Mouse (Mus musculus): ENCODE data around the gene Tapt1. TPM values are rescaled to one million over a fixed set of nuclear protein-coding genes. Genes with fewer than 3 reads are reported as not detected.

The Tapt1 gene
- polyA plus RNA-seq, 1 experiment from 2014 or later, result 18.1 TPM

GRCm38 (mm10) chr5:44217041-44217684 is 9.3 kb downstream of the Tapt1 start:
- Histone ChIP-seq H3K4me2 (no peak overlapping the region), H3K9me3 (no peaks in the 10 kb centered on the region), H3K9ac (no peak overlapping the region), H3K27me3 (replicated peaks) (no peaks in the 10 kb centered on the region), H3K36me3 (peaks cover 19% of the 10 kb centered on the region; the same call in 1 of the 2 replicates), H3K27ac (replicated peaks) (no peak overlapping the region), H3K4me3 (no peak overlapping the region), H3K4me1 (peaks cover 2% of the 10 kb centered on the region)
- 76% methylated on average over 8 of the region's 8 CpGs for WGBS
- no peak for ATAC-seq (ENCODE audit: extremely low read depth, insufficient number of reproducible peaks, low FRiP score, low TSS enrichment)

GRCm38 (mm10) chr5:44215118-44215517 is 11.3 kb downstream of the Tapt1 start:
- H3K27me3 ChIP-seq (replicated peaks), result no peaks in the 10 kb centered on the region
- 0 out of 2 replicates have a peak, but pooled peaks cover 2% of the 10 kb centered on the region for H3K4me1 ChIP-seq
- no peak overlapping the region for H3K27ac ChIP-seq (replicated peaks)
- ATAC-seq (ENCODE audit: extremely low read depth, insufficient number of reproducible peaks, low FRiP score, low TSS enrichment), result no peak
- H3K4me2 ChIP-seq, result no peak overlapping the region
- peaks cover 24% of the 10 kb centered on the region for H3K36me3 ChIP-seq
- no peak overlapping the region for H3K4me3 ChIP-seq
- no peak overlapping the region for H3K9ac ChIP-seq
- H3K9me3 ChIP-seq, result no peaks in the 10 kb centered on the region

GRCm38 (mm10) chr5:44214025-44214424 is 12.4 kb downstream of the Tapt1 start:
- H3K36me3 ChIP-seq, result peaks cover 24% of the 10 kb centered on the region
- 0 out of 2 replicates have a peak, but pooled peaks cover 2% of the 10 kb centered on the region for H3K4me1 ChIP-seq
- ATAC-seq (ENCODE audit: extremely low read depth, insufficient number of reproducible peaks, low FRiP score, low TSS enrichment), result no peak
- H3K4me3 ChIP-seq, result no peak overlapping the region
- 77% methylated on average over 2 of the region's 2 CpGs for WGBS
- no peak overlapping the region for H3K27ac ChIP-seq (replicated peaks)
- H3K27me3 ChIP-seq (replicated peaks), result no peaks in the 10 kb centered on the region
- H3K9me3 ChIP-seq, result no peaks in the 10 kb centered on the region
- H3K9ac ChIP-seq, result no peak overlapping the region
- no peak overlapping the region for H3K4me2 ChIP-seq

GRCm38 (mm10) chr5:44213391-44213790 is 13.0 kb downstream of the Tapt1 start:
- no peak for ATAC-seq (ENCODE audit: extremely low read depth, insufficient number of reproducible peaks, low FRiP score, low TSS enrichment)
- Histone ChIP-seq H3K4me2 (no peak overlapping the region), H3K4me1 (no peaks in the 10 kb centered on the region), H3K4me3 (no peak overlapping the region), H3K36me3 (peaks cover 24% of the 10 kb centered on the region), H3K27ac (replicated peaks) (no peak overlapping the region), H3K9ac (no peak overlapping the region), H3K9me3 (no peaks in the 10 kb centered on the region), H3K27me3 (replicated peaks) (no peaks in the 10 kb centered on the region)
- 91% methylated on average over 5 of the region's 5 CpGs for WGBS

- ATAC-seq (ENCODE audit: extremely low read depth, insufficient number of reproducible peaks, low FRiP score, low TSS enrichment), result no peak
- H3K36me3 ChIP-seq, result peaks cover 19% of the 10 kb centered on the region
- H3K4me1 ChIP-seq, result no peaks in the 10 kb centered on the region
- H3K4me2 ChIP-seq, result no peak overlapping the region
- H3K27ac ChIP-seq (replicated peaks), result no peak overlapping the region
- H3K27me3 ChIP-seq (replicated peaks), result no peaks in the 10 kb centered on the region
- 85% methylated on average over 6 of the region's 6 CpGs for WGBS
- no peak overlapping the region for H3K9ac ChIP-seq
- no peaks in the 10 kb centered on the region for H3K9me3 ChIP-seq
- H3K4me3 ChIP-seq, result no peak overlapping the region
Measured at GRCm38 (mm10) chr5:44211818-44212465, 14.5 kb downstream of the Tapt1 start.

- Histone ChIP-seq H3K4me1 (no peaks in the 10 kb centered on the region), H3K9ac (no peak overlapping the region), H3K27ac (replicated peaks) (no peak overlapping the region), H3K4me3 (no peak overlapping the region), H3K36me3 (peaks cover 16% of the 10 kb centered on the region), H3K9me3 (no peaks in the 10 kb centered on the region), H3K4me2 (no peak overlapping the region), H3K27me3 (replicated peaks) (no peaks in the 10 kb centered on the region)
- WGBS, result 80% methylated on average over 4 of the region's 4 CpGs
- no peak for ATAC-seq (ENCODE audit: extremely low read depth, insufficient number of reproducible peaks, low FRiP score, low TSS enrichment)
Measured at GRCm38 (mm10) chr5:44207286-44207685, 19.1 kb downstream of the Tapt1 start.

- H3K27me3 ChIP-seq (replicated peaks), result no peaks in the 10 kb centered on the region
- peaks cover 16% of the 10 kb centered on the region for H3K36me3 ChIP-seq
- 73% methylated on average over 5 of the region's 5 CpGs for WGBS
- no peak for ATAC-seq (ENCODE audit: extremely low read depth, insufficient number of reproducible peaks, low FRiP score, low TSS enrichment)
- H3K9me3 ChIP-seq, result no peaks in the 10 kb centered on the region
- no peak overlapping the region for H3K4me2 ChIP-seq
- H3K4me3 ChIP-seq, result no peak overlapping the region
- no peak overlapping the region for H3K27ac ChIP-seq (replicated peaks)
- H3K4me1 ChIP-seq, result no peaks in the 10 kb centered on the region
- H3K9ac ChIP-seq, result no peak overlapping the region
Measured at GRCm38 (mm10) chr5:44206651-44207050, 19.8 kb downstream of the Tapt1 start.

- H3K27ac ChIP-seq (replicated peaks), result no peak overlapping the region
- H3K4me2 ChIP-seq, result no peak overlapping the region
- H3K27me3 ChIP-seq (replicated peaks), result no peaks in the 10 kb centered on the region
- no peaks in the 10 kb centered on the region for H3K4me1 ChIP-seq
- 60% methylated on average over 1 of the region's 1 CpGs for WGBS
- H3K4me3 ChIP-seq, result no peak overlapping the region
- no peak overlapping the region for H3K9ac ChIP-seq
- peaks cover 22% of the 10 kb centered on the region for H3K36me3 ChIP-seq
- H3K9me3 ChIP-seq, result no peaks in the 10 kb centered on the region
- no peak for ATAC-seq (ENCODE audit: extremely low read depth, insufficient number of reproducible peaks, low FRiP score, low TSS enrichment)
Measured at GRCm38 (mm10) chr5:44203410-44203809, 23.0 kb downstream of the Tapt1 start.

GRCm38 (mm10) chr5:44201665-44202064 is 24.8 kb downstream of the Tapt1 start:
- Histone ChIP-seq H3K27me3 (replicated peaks) (no peaks in the 10 kb centered on the region), H3K9ac (no peak overlapping the region), H3K36me3 (peaks cover 23% of the 10 kb centered on the region), H3K9me3 (no peaks in the 10 kb centered on the region), H3K4me2 (no peak overlapping the region), H3K4me3 (no peak overlapping the region), H3K4me1 (peaks cover 11% of the 10 kb centered on the region), H3K27ac (replicated peaks) (no peak overlapping the region)
- no peak for ATAC-seq (ENCODE audit: extremely low read depth, insufficient number of reproducible peaks, low FRiP score, low TSS enrichment)

GRCm38 (mm10) chr5:44199109-44199508 is 27.3 kb downstream of the Tapt1 start:
- ATAC-seq (ENCODE audit: extremely low read depth, insufficient number of reproducible peaks, low FRiP score, low TSS enrichment), result no peak
- Histone ChIP-seq H3K27ac (replicated peaks) (no peak overlapping the region), H3K27me3 (replicated peaks) (no peaks in the 10 kb centered on the region), H3K4me3 (no peak overlapping the region), H3K4me2 (no peak overlapping the region), H3K36me3 (peaks cover 21% of the 10 kb centered on the region), H3K4me1 (peaks cover 17% of the 10 kb centered on the region), H3K9me3 (no peaks in the 10 kb centered on the region), H3K9ac (no peak overlapping the region)
- WGBS, result 96% methylated on average over 4 of the region's 4 CpGs

GRCm38 (mm10) chr5:44198471-44198870 is 28.0 kb downstream of the Tapt1 start:
- Histone ChIP-seq H3K9ac (no peak overlapping the region), H3K9me3 (no peaks in the 10 kb centered on the region), H3K27me3 (replicated peaks) (no peaks in the 10 kb centered on the region), H3K4me2 (no peak overlapping the region), H3K36me3 (peaks cover 24% of the 10 kb centered on the region), H3K4me1 (peaks cover 17% of the 10 kb centered on the region), H3K4me3 (no peak overlapping the region), H3K27ac (replicated peaks) (no peak overlapping the region)
- no peak for ATAC-seq (ENCODE audit: extremely low read depth, insufficient number of reproducible peaks, low FRiP score, low TSS enrichment)
- WGBS, result 70% methylated on average over 4 of the region's 4 CpGs

GRCm38 (mm10) chr5:44197806-44198205 is 28.6 kb downstream of the Tapt1 start:
- Histone ChIP-seq H3K4me2 (0 out of 2 replicates have a peak overlapping the region, but pooled peaks have one; percentile 18), H3K4me3 (no peak overlapping the region), H3K4me1 (peaks cover 17% of the 10 kb centered on the region), H3K36me3 (peaks cover 28% of the 10 kb centered on the region), H3K9me3 (no peaks in the 10 kb centered on the region), H3K27ac (replicated peaks) (no peak overlapping the region), H3K27me3 (replicated peaks) (no peaks in the 10 kb centered on the region), H3K9ac (no peak overlapping the region)
- no peak for ATAC-seq (ENCODE audit: extremely low read depth, insufficient number of reproducible peaks, low FRiP score, low TSS enrichment)
- 53% methylated on average over 5 of the region's 5 CpGs for WGBS

Data from heart, embryonic 13.5 days (tissue).